Mouse (Mus musculus) kidney, adult 2 months (tissue): ENCODE measurements around the gene Rbm7. TPM values are rescaled to one million over a fixed set of nuclear protein-coding genes. Genes with fewer than 3 reads are reported as not detected.
"Not testable (repeated sequence)": the region's sequence is repeated elsewhere in the genome, so short reads cannot be mapped to it uniquely, and the experiment has no call there.

Source experiments
- DNase-seq: peaks from one replicate; pipeline ENCODE4 v3.0.0; 2021
- H3K27ac ChIP-seq: fragments of 200-500 bp; 2 replicates; pipeline ENCODE4 v1.5.1; 2012; ENCODE audit warnings: low read depth, low read length, control low read depth, inconsistent platforms; ENCODE audit not compliant: insufficient read depth
- H3K27me3 ChIP-seq: fragments of 200-500 bp; replicated peaks from 2 replicates; pipeline ENCODE4 v1.6.1; 2012; ENCODE audit warnings: mild to moderate bottlenecking, moderate library complexity, low read length, inconsistent platforms; ENCODE audit not compliant: control insufficient read depth, insufficient read depth
- H3K36me3 ChIP-seq: fragments of 200-500 bp; 2 replicates; pipeline ENCODE4 v1.6.1; 2012; ENCODE audit warnings: mild to moderate bottlenecking, moderate library complexity, low read length, inconsistent platforms; ENCODE audit not compliant: control insufficient read depth, insufficient read depth
- H3K4me1 ChIP-seq: fragments of 200-500 bp; 2 replicates; pipeline ENCODE4 v1.6.1; 2011; ENCODE audit warnings: low read length; ENCODE audit not compliant: control insufficient read depth, insufficient read depth
- H3K4me3 ChIP-seq: fragments of 200-500 bp; 2 replicates; pipeline ENCODE4 v1.5.1; 2011; ENCODE audit warnings: mild to moderate bottlenecking, low read depth, low read length, control low read depth; ENCODE audit not compliant: insufficient read depth
- CTCF ChIP-seq: fragments of 200-500 bp; conservative IDR thresholded peaks from 2 replicates; pipeline ENCODE4 v1.5.1; 2011; ENCODE audit warnings: low read depth, mild to moderate bottlenecking, control low read depth, low read length, moderate library complexity, mixed read lengths; ENCODE audit not compliant: insufficient read depth, insufficient read length
- POLR2A ChIP-seq: fragments of 200-500 bp; IDR thresholded peaks from one replicate; pipeline ENCODE4 v1.6.1; 2011; ENCODE audit warnings: low read depth, low read length, control low read depth
- WGBS: fragments of 180-500 bp; shearing (Covaris S2); methylation state at CpG from one replicate; pipeline ENCODE4 v1.1.7; 2018; 5-methylcytosine and 5-hydroxymethylcytosine counted together
- polyA plus RNA-seq: library from polyadenylated mRNA; depleted of rRNA; stranded (reverse); fragments of >200 nt; gene quantifications from 2 replicates; pipeline ENCODE4 v1.2.3, GENCODE M21; 2012

The Rbm7 gene
- polyA plus RNA-seq, 1 experiment = 23.9 TPM

DNA sequence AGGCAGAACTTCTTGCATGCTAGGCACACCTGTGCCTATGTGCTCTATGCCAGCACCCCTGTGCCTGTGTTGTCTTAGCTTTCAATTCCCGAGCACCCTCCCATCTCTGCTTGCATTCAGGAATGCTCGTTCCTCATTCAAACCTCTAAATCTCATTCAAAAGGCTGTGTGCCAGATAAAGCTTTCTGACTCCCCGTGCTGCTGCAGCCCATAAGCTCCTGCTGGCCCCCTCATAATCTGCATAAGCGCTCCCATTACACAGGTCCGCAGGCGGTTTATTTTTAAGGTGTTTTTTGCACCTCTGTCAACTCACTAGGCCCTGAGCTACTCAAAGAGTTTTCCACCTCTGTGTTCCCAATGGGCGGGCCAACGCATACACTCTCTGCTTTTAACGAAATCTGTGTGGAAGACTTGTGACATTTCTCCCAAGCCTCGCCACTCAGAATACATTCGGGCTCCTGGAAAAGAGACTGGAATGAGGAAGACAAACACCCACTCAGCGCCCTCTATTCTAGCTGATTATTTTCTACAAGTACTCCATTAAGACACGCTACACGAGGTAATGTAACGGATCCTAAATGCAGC, 22.6 kb downstream of the Rbm7 start:
- 93% methylated on average over 15 of the region's 15 CpGs for WGBS
- Histone ChIP-seq H3K4me3 (no peak overlapping the region), H3K27me3 (no peaks in the 10 kb centered on the region), H3K27ac (no peak overlapping the region), H3K4me1 (no peaks in the 10 kb centered on the region), H3K36me3 (peaks cover 5% of the 10 kb centered on the region)
- no peak for DNase-seq
- TF ChIP-seq POLR2A (no peak), CTCF (no peak)

DNA sequence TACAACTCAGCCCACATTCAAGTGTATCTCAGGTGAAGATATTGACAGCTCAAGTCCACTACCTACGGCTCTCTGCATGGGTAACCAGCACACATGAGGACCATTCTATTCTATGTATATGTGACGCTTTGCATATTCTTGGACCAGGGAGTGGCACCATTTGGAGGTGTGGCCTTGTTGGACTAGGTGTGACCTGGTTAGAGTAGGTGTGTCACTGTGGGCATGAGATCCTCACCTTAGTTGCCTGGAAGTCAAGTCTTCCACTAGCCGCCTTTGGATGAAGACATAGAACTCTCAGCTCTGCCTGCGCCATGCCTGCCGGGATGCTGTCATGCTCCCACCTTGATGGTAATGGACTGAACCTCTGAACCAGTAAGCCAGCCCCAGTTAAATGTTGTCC, 27.6 kb downstream of the Rbm7 start:
- not testable (repeated sequence) for H3K27me3 ChIP-seq, H3K27ac ChIP-seq, H3K4me1 ChIP-seq, DNase-seq, H3K4me3 ChIP-seq, H3K36me3 ChIP-seq
- 97% methylated on average over 5 of the region's 5 CpGs for WGBS

DNA sequence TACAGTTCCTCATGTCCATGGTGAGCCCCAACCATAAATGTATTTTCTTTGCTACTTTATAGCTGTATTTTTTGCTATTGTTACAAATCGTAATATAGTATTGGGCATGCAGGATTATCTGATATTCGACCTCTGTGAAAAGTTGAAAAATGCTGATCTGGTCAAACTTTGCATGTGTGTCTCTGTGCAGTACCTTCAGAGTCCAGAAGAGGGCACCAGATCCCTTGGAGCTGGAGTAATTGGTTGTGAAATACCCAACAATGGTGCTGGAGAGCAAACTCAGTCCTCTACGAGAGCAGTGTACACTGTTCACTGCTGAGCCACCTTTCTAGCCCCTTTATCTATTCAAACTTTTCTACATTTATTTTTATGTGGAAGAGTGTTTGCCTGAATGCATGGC, 28.3 kb downstream of the Rbm7 start:
- peak; percentile 72 for DNase-seq
- peak; percentile 82 for TF ChIP-seq CTCF
- TF ChIP-seq POLR2A = no peak
- 55% methylated on average over 3 of the region's 3 CpGs for WGBS
- Histone ChIP-seq H3K36me3 (no peaks in the 10 kb centered on the region; the same call in none of the 2 replicates), H3K27me3 (no peaks in the 10 kb centered on the region), H3K4me1 (no peaks in the 10 kb centered on the region), H3K4me3 (no peak overlapping the region), H3K27ac (no peak overlapping the region)

GRCm38 (mm10) chr9:48465671-48466070, 29.4 kb downstream of the Rbm7 start:
- TF ChIP-seq CTCF (peak; percentile 41), POLR2A (no peak)
- Histone ChIP-seq H3K27ac (no peak overlapping the region), H3K4me1 (no peaks in the 10 kb centered on the region), H3K36me3 (no peaks in the 10 kb centered on the region; the same call in none of the 2 replicates), H3K4me3 (no peak overlapping the region), H3K27me3 (no peaks in the 10 kb centered on the region)
- DNase-seq = no peak
- WGBS = 95% methylated on average over 3 of the region's 3 CpGs

DNA sequence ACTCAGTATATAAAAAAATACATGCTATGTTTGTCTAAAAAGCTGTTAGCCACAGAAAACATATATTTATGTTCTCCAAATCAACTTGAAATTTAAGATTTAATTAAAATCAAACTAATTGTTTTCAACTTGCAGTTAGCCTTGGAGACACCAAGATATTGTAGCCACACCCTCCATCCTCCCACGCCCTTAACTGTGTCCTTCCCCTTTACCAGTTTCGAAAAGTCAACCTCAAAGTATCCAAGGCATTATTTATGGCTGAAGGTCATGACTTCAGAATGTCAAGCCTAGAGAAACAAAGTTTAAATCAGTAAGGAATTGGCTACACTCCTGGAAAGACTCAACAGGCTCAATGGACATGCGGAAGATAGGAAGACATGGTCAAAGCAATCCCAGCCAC, 33.6 kb downstream of the Rbm7 start:
- no peaks in the 10 kb centered on the region for H3K4me1 ChIP-seq
- H3K36me3 ChIP-seq = no peaks in the 10 kb centered on the region
- no peak for DNase-seq
- WGBS = 52% methylated on average over 3 of the region's 3 CpGs
- H3K4me3 ChIP-seq = no peak overlapping the region
- H3K27me3 ChIP-seq = no peaks in the 10 kb centered on the region
- no peak overlapping the region for H3K27ac ChIP-seq
- TF ChIP-seq CTCF (no peak), POLR2A (no peak)

DNA sequence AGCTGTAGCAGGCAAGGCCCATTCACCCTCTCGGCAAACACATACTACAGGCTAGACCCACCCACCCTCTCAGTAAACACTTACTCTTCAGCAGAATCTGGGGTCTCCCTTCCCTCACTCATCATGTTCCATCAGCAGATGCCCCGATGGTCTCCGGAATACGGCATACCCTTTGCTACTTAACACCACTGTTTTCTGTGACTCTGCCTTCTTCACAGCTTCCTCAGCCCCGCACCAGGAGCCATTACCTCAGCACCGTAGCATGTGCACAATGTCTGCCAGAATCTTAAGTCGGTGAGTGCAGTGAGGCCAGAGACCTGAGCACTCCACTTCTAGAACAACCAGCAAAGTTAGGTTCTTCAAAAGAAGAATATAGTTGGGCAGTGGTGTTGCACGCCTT, 34.4 kb downstream of the Rbm7 start:
- H3K27me3 ChIP-seq = no peaks in the 10 kb centered on the region
- DNase-seq = no peak
- no peak for TF ChIP-seq POLR2A
- no peak for TF ChIP-seq CTCF
- H3K36me3 ChIP-seq = no peaks in the 10 kb centered on the region
- no peak overlapping the region for H3K27ac ChIP-seq
- 96% methylated on average over 8 of the region's 8 CpGs for WGBS
- no peak overlapping the region for H3K4me3 ChIP-seq
- H3K4me1 ChIP-seq = no peaks in the 10 kb centered on the region

- no peak for DNase-seq
- Histone ChIP-seq H3K27ac (no peak overlapping the region), H3K4me1 (no peaks in the 10 kb centered on the region), H3K4me3 (no peak overlapping the region), H3K27me3 (no peaks in the 10 kb centered on the region), H3K36me3 (no peaks in the 10 kb centered on the region)
- WGBS = 80% methylated on average over 5 of the region's 5 CpGs
- TF ChIP-seq POLR2A = no peak
- TF ChIP-seq CTCF = no peak
These were observed 35.7 kb downstream of the Rbm7 start for GRCm38 (mm10) chr9:48459391-48459790.

- WGBS = 69% methylated on average over 3 of the region's 3 CpGs
- no peak for DNase-seq
- Histone ChIP-seq H3K27me3 (no peaks in the 10 kb centered on the region), H3K27ac (no peak overlapping the region), H3K36me3 (no peaks in the 10 kb centered on the region), H3K4me1 (no peaks in the 10 kb centered on the region), H3K4me3 (no peak overlapping the region)
- TF ChIP-seq POLR2A = no peak
- TF ChIP-seq CTCF = peak; percentile 25; the same call in 1 of the 2 replicates
These were observed 36.2 kb downstream of the Rbm7 start for GRCm38 (mm10) chr9:48458879-48459278.
